Mouse (Mus musculus) left cerebral cortex, postnatal 36 days (tissue): ENCODE data around the gene Abhd17b. TPM values are rescaled to one million over a fixed set of nuclear protein-coding genes. Genes with fewer than 3 reads are reported as not detected.
"Not testable (repeated sequence)": the region's sequence is repeated elsewhere in the genome, so short reads cannot be mapped to it uniquely, and the experiment has no call there.

ENCODE experiments used
- DNase-seq, 2 experiments: peaks; one replicate each; pipeline ENCODE4 v3.0.0; 2021 to 2022; ENCODE audit warnings: low spot score in 2 of 2, mixed read lengths in 1 of 2
- intact Hi-C: fragments of 180-260 bp; cut with DNase I; formaldehyde crosslinking; loops from one replicate; pipeline ENCODE4 v1.15.1; 2025
- total RNA-seq, 2 experiments: library from RNA; stranded (reverse); gene quantifications; 2 replicates each; pipeline ENCODE4 v1.2.3; 2021

The Abhd17b gene
- total RNA-seq, 2 experiments from 2014 or later: 43.2 to 45.9 TPM

DNA sequence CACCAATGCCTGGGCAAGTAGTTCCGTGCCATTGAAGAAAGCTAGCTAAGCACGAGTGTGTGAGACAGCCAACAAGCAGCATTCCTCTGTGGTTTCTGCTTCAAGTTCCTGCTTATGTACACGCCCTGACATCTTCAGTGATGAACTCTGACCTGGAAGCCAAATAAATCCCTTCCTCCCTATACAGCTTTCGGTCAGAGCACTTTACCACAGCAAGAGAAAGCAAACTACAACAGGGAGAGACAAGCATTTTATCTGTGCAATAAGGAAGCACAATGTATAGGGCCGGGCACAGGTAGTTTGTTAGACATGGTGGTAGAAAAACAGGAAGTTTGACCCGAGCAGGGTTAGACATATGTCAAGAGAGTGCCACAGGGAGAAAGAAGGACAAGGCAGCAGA lies 6.8 kb upstream of the Abhd17b start:
- no peak for DNase-seq
- intact Hi-C loops: no loop called here

DNA sequence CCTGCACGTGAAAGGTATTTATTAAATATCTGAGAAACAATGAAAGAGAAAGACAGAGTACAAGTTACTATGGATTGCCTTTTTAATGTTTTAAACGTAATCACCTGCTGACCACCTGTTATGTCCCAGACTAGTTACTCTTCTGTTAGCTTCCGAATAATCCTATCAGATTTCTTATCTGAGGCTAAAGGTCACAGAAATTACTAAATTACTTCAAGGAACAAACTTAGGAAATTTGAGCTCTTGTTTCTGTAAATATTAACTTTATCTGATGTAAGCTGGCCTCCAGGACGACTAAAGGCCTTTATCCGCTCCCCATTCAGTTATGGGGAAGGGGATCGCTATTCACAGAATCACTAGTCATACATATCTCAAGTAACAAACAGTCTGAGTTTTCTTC lies 1.3 kb upstream of the Abhd17b start:
- intact Hi-C loops: loop anchor here (2.0 to 5.0 kb wide), 4 partner anchors 71 to 379 kb away; partner anchors contain the start of gene Zfand5

DNA sequence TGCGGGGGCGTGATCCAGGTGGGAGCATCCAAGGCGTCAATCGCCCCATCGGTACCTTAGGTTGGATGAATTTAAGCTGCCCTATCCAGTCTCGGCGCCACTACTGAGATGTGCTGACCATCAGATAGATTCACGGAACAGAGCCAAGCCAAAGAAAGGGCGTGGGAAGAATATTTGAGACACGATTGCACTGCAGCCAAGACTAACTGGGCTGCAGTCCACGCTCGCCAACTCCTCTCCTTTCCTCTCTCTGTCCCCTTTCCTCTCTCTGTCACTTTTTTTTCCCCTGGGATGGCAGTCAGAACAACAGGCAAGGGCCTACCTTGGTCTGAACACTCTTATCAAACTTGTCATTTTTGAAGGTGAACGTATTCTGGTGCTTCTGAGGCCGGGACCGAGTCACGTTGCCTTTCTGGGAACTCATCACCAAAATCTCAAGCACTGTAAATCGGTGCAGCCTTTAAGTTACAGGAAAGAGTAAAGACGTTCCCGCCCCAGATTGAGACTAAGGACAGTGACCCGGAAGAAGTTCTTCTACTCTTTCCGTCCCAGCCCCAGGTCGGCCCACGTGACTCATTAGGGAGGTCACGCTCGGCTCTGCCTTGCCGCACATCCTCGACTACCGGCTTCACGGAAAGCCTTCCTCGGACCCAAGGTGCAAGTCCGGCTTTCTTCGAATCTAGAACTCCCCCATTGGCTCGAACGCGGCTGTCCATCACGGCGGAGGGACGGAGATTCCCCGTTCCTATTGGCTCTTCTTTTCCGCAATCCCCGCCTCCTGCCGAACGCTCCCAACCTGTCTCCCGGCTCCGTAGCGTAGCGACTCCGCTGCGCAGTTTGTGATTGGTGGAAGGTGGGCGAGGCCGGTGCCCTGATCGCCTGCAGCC lies 457 bp upstream of the Abhd17b start, which contains the start of gene 1110059E24Rik:
1110059E24Rik (minus strand) TSS at position 692 of the 887 bp plus-strand sequence.
- peak; percentile 96 to 97 for DNase-seq
- intact Hi-C loops: loop anchor here (2.0 to 5.0 kb wide), 4 partner anchors 70 to 380 kb away; partner anchors contain the start of gene Zfand5

More for the DNA sequence above, 1.3 kb upstream of the Abhd17b start:
- DNase-seq: no peak

DNA sequence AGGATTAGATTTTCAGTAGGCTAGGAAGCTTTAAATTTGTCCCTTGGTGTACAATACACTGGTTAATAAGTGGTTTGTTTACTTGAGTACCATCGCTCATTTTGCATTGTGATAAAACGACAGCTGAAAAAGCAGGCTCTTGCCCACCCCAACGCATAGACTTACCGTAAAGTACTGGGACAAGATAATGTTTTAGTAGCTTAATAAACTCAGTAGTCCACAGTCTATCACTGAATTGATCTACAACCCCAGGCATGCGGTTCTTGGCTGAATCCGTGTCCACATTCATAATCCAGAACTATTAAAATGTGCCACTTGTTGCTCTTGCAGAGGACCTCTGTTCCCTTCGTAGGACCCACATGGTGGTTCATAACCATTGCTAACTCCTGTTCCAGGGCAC lies 1.8 kb downstream of the Abhd17b start:
- DNase-seq: no peak
- intact Hi-C loops: loop anchor here (5.0 kb wide), 3 partner anchors 68 to 93 kb away; no protein-coding TSS in a partner anchor

DNA sequence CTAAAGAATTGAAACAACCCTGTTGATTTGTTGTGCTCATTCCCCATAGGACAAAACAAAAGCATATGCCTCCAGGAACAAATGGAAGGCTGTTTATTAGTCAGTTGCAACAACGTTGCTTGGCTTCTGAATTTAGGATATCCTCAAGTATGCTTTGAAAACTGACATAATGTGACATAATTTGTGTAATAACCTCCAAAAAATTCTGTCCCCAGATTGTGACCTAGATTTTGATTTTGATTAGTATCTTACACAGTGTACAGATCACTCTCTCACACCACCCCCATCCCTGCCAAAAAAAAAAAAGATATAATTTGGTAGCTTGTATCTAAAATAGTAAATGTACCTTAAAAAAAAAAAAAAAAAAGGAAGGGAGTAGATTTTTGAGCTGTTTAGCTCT lies 7.7 kb downstream of the Abhd17b start:
- intact Hi-C loops: no loop called here
- no peak for DNase-seq

- intact Hi-C loops: no loop called here
- no peak for DNase-seq
Measured at GRCm38 (mm10) chr19:21663756-21664456, 10.9 kb downstream of the Abhd17b start.

DNA sequence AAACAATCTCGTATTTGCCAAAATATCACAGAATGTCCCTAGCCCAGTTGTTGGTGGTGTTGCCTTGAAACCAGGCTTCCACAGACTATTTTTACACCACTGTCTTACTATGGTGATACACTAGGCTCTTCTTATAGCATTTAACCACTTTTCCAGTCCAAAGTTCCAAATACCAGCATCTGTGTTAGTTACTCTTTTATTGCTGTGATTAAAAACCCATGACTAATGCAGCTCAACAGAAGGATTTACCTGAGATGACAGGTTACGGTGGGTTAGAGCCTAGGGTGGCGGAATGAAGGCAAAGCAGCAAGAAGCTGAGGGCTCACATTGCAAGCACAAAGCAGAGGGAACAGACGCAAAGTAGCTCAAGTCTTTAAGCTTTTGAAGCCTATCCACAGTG lies 16.7 kb downstream of the Abhd17b start:
- intact Hi-C loops: no loop called here
- DNase-seq: no peak

- DNase-seq: no peak
Measured at GRCm38 (mm10) chr19:21674354-21675096, 21.5 kb downstream of the Abhd17b start.

DNA sequence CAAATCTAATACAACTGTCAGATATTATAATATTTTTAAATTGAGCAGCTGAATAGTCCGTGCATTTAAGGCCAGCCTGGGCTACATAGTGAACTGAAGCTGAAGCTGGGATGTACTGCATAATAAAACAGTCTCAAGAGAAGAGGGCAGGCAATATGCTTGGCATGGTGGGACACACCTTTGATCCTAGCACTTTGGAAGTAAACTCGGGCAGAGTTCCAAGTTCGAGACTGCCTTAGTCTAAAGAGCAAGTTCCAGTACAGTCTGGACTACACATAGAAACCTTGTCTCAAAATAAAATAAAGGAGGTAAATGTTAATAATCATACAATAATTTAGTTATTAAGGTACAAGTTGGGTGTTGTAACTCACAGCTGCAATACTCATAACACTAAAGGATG lies 27.1 kb downstream of the Abhd17b start:
- intact Hi-C loops: no loop called here
- no peak for DNase-seq

More at GRCm38 (mm10) chr19:21674354-21675096, 21.5 kb downstream of the Abhd17b start:
- intact Hi-C loops: no loop called here

GRCm38 (mm10) chr19:21680986-21681385 lies 28.0 kb downstream of the Abhd17b start:
- no peak for DNase-seq
- intact Hi-C loops: no loop called here

- DNase-seq: no peak
- intact Hi-C loops: no loop called here
Measured at GRCm38 (mm10) chr19:21713260-21714031, 60.5 kb downstream of the Abhd17b start.

GRCm38 (mm10) chr19:21714278-21714883 lies 61.4 kb downstream of the Abhd17b start:
- DNase-seq: no peak
- intact Hi-C loops: no loop called here

GRCm38 (mm10) chr19:21715005-21715442 lies 62.0 kb downstream of the Abhd17b start:
- intact Hi-C loops: no loop called here
- no peak for DNase-seq

GRCm38 (mm10) chr19:21715515-21715914 lies 62.5 kb downstream of the Abhd17b start:
- intact Hi-C loops: no loop called here
- no peak for DNase-seq

- DNase-seq: no peak
- intact Hi-C loops: no loop called here
Measured at GRCm38 (mm10) chr19:21716456-21716855, 63.5 kb downstream of the Abhd17b start.

- DNase-seq: no peak
- intact Hi-C loops: no loop called here
Measured at GRCm38 (mm10) chr19:21719206-21719605, 66.2 kb downstream of the Abhd17b start.

GRCm38 (mm10) chr19:21720950-21721349 lies 68.0 kb downstream of the Abhd17b start:
- no peak for DNase-seq
- intact Hi-C loops: loop anchor here (5.0 kb wide), 1 partner anchor 69 kb away; the partner anchor contains the start of genes 1110059E24Rik and Abhd17b

- intact Hi-C loops: loop anchor here (5.0 kb wide), 1 partner anchor 71 kb away; the partner anchor contains the start of genes 1110059E24Rik and Abhd17b
- not testable (repeated sequence) for DNase-seq
Measured at GRCm38 (mm10) chr19:21723280-21723679, 70.3 kb downstream of the Abhd17b start.
